Mouse (Mus musculus): Measurements from ENCODE around the gene Adgrb3. TPM values are rescaled to one million over a fixed set of nuclear protein-coding genes. Genes with fewer than 3 reads are reported as not detected.
"Not testable (repeated sequence)": the region's sequence is repeated elsewhere in the genome, so short reads cannot be mapped to it uniquely, and the experiment has no call there.

Adgrb3 gene
- polyA plus RNA-seq, 1 experiment from 2014 or later, result 0.70 TPM

DNA sequence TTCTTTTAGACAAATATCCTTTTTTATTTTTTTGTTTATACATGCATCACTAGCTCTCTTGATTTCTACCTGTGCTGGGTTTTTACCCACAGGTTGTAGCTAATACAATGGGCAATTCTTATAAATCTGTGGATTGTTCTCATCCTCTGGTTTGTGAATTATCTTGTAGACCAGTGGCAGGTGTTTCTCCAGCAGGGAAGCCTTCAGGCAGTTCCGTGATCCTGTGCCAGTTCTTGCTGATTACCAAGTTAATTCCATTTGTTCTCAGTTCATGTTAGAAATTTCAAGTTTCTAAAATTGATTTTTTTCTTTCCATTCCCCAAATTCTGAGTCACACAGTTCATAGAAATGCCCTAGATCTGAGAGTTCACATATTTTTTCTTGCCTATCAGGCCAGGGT lies 338.0 kb downstream of the Adgrb3 start:
- WGBS, result 83% methylated on average over 1 of the region's 1 CpGs
- ATAC-seq (replicated peaks; ENCODE audit: low FRiP score), result no peak
- H3K9ac ChIP-seq, result no peak overlapping the region

DNA sequence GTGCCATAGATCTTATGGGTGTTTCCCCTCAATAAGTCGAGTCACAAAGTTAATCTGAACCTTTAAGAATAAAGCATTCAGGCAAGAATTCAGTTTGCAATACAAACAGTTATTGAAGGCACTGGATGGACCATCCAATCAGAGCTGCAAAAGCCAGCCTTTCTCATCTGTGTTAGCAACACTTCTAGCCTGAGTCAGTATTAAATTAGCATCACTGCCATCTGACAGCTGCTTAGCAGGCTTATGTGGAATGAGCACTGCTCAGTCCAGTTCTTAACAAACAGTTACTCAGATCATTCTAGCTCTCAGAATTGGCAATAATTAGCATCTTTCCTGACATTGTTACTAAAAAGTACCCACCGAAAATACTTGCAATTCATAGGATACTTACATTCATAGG lies 339.3 kb downstream of the Adgrb3 start:
- no peaks in the 10 kb centered on the region for H3K9me3 ChIP-seq (replicated peaks)
- no peak for ATAC-seq (replicated peaks; ENCODE audit: low FRiP score)
- no peaks in the 10 kb centered on the region for H3K27me3 ChIP-seq
- H3K4me1 ChIP-seq, result no peaks in the 10 kb centered on the region
- no peak overlapping the region for H3K27ac ChIP-seq
- no peak overlapping the region for H3K4me3 ChIP-seq (replicated peaks)
- no peak overlapping the region for H3K9ac ChIP-seq
- H3K4me2 ChIP-seq, result no peak overlapping the region
- WGBS, result 75% methylated on average over 2 of the region's 2 CpGs
- no peaks in the 10 kb centered on the region for H3K36me3 ChIP-seq

More for the DNA sequence above, 338.0 kb downstream of the Adgrb3 start:
- Histone ChIP-seq H3K36me3 (no peaks in the 10 kb centered on the region), H3K27ac (no peak overlapping the region), H3K4me1 (no peaks in the 10 kb centered on the region), H3K4me2 (no peak overlapping the region), H3K27me3 (no peaks in the 10 kb centered on the region), H3K9me3 (replicated peaks) (no peaks in the 10 kb centered on the region), H3K4me3 (replicated peaks) (no peak overlapping the region)

DNA sequence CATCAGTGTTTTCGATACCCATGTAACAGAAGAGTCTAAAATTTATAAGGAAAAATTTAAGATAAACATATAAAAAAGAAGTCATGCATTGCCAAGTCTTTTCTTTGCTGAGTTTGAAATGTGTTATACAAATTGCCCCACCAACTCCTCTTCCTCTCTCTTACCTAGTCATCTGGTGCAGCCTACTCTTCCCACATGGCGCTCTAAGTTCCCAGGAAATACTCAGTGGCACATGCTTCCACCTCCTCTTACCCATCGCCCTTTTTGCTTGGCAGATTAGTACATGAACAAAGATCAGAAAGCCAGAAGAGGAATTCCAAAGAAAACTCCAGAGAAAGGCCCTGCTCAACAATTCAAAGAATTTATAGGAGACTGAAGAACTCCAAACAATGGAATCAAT lies 353.8 kb downstream of the Adgrb3 start:
- H3K27me3 ChIP-seq, result no peaks in the 10 kb centered on the region
- H3K9ac ChIP-seq, result no peak overlapping the region
- H3K4me3 ChIP-seq (replicated peaks), result no peak overlapping the region
- no peaks in the 10 kb centered on the region for H3K36me3 ChIP-seq
- no peak for ATAC-seq (replicated peaks; ENCODE audit: low FRiP score)
- no peaks in the 10 kb centered on the region for H3K9me3 ChIP-seq (replicated peaks)
- no peaks in the 10 kb centered on the region for H3K4me1 ChIP-seq
- H3K4me2 ChIP-seq, result no peak overlapping the region
- 92% methylated on average over 3 of the region's 3 CpGs for WGBS
- H3K27ac ChIP-seq, result no peak overlapping the region

DNA sequence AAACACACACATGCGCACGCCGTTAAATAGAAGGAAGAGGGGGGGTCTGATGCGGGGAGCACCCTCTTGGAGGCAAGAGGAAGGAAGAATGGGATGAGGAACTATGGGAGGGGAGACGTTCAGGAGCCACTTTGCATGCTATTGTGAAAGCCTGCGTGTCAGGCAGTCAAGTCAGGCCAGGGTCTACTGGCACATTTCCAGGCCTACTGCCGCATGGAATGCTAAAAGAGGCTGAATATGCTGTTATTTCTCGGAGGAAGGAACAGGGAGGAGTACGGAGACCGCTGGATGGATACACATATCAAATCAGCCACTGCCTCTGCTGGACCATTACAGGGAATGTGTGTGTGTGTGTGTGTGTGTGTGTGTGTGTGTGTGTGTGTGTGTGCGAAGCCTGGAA lies 355.0 kb downstream of the Adgrb3 start:
- ATAC-seq (replicated peaks; ENCODE audit: low FRiP score), result no peak

DNA sequence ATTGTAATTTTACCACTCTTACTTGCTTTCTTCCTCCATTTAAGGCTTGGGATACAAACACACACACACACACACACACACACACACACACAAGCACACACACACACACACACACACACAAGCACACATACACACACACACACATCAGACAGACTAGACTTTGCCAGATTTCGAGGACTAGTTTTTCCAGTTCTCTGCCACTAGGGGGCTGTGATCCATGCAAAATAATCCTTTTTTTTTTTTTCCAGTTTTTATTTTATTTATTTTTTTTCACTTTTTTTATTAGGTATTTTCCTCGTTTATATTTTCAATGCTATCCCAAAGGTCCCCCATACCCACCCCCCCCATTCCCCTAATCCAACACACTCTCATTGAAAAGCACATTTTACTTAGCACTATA lies 357.9 kb downstream of the Adgrb3 start:
- H3K4me2 ChIP-seq; H3K4me3 ChIP-seq (replicated peaks); H3K36me3 ChIP-seq; H3K9ac ChIP-seq; ATAC-seq (replicated peaks; ENCODE audit: low FRiP score); H3K9me3 ChIP-seq (replicated peaks); H3K4me1 ChIP-seq; H3K27me3 ChIP-seq; H3K27ac ChIP-seq: not testable (repeated sequence)
- 55% methylated on average over 2 of the region's 2 CpGs for WGBS

More for the DNA sequence above, 355.0 kb downstream of the Adgrb3 start:
- Histone ChIP-seq H3K27ac (no peak overlapping the region), H3K9ac (no peak overlapping the region), H3K4me3 (replicated peaks) (no peak overlapping the region), H3K36me3 (no peaks in the 10 kb centered on the region), H3K4me2 (no peak overlapping the region), H3K4me1 (no peaks in the 10 kb centered on the region), H3K9me3 (replicated peaks) (no peaks in the 10 kb centered on the region), H3K27me3 (no peaks in the 10 kb centered on the region)
- WGBS, result 72% methylated on average over 11 of the region's 11 CpGs

DNA sequence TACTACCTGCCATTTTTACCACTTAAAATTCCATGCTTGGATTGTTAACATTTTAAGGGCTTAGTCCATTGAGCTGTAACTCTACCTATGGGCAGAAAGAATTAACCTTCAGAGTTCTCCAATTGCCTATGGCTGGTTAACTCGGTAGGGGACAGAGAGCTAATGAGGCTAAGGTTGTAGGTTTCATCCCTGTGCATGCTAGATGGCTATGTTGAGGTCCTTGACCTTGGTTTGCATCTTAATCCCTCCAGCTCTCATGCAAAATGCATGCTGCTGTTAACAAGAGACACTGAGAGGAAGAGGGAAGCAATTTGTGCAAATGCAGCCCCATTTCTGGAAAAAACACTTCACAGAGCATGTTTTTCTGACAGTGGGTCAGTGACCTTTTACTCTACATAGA lies 366.9 kb downstream of the Adgrb3 start:
- no peak overlapping the region for H3K27ac ChIP-seq
- H3K4me1 ChIP-seq, result no peaks in the 10 kb centered on the region
- H3K36me3 ChIP-seq, result no peaks in the 10 kb centered on the region
- no peak overlapping the region for H3K9ac ChIP-seq
- H3K4me2 ChIP-seq, result no peak overlapping the region
- no peaks in the 10 kb centered on the region for H3K9me3 ChIP-seq (replicated peaks)
- no peak overlapping the region for H3K4me3 ChIP-seq (replicated peaks)
- no peak for ATAC-seq (replicated peaks; ENCODE audit: low FRiP score)
- WGBS, result 50% methylated on average over 1 of the region's 1 CpGs
- H3K27me3 ChIP-seq, result no peaks in the 10 kb centered on the region

DNA sequence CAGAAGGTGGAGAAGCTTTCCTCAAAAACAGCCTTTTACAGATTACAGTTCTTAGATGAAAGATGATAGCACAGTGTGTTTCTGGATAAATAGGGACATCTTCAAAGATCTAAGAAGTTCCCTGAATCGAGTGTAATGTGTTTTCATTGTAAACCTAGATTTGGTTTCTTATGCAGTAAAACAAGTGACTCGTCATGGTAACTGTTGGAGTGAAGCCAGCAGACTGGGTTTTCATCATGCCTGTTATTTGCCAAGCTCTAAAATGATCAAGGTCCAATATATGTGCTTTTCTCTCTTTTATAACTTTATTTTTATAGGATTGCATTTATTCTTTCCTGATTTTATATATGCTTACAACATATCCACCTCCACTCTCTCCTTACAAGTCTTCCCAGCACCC lies 394.0 kb downstream of the Adgrb3 start:
- no peak overlapping the region for H3K27ac ChIP-seq
- H3K27me3 ChIP-seq, result no peaks in the 10 kb centered on the region
- no peak for ATAC-seq (replicated peaks; ENCODE audit: low FRiP score)
- H3K9ac ChIP-seq, result no peak overlapping the region
- no peaks in the 10 kb centered on the region for H3K36me3 ChIP-seq
- no peak overlapping the region for H3K4me2 ChIP-seq
- 19% methylated on average over 2 of the region's 2 CpGs for WGBS
- H3K4me1 ChIP-seq, result no peaks in the 10 kb centered on the region
- no peak overlapping the region for H3K4me3 ChIP-seq (replicated peaks)
- no peaks in the 10 kb centered on the region for H3K9me3 ChIP-seq (replicated peaks)

DNA sequence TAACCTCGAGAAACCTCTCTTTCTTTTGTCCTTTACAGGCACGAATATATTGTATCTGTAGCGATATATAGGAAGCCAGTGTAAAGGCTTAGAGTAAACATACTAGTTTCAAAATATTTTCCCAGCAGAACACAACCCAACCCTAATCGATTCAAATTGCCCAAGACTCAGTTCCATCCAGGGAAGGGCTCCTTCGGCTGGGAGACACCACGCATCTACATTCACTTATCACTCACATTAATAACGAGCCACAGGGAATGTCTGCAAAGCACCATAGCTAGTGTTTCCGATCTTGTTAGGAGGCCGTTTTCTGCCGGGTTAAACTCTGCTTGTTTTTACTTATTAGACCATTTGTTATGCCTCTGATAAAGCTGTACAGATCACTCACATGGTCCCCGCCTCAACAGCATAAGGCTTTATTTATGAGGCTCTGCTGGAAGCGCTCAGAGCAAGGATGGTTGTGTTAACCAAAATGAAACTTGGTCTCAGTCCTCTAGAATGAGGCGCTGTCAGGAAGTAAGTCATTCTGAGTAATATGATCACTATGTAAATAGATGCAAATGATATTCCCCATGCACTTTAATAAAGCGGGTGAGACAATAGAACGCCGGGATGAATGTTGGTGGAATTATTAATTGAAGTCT lies 399.2 kb downstream of the Adgrb3 start:
- Histone ChIP-seq H3K4me3 (replicated peaks) (no peak overlapping the region; the same call in 1 of the 2 replicates), H3K9ac (no peak overlapping the region), H3K4me1 (no peaks in the 10 kb centered on the region), H3K9me3 (replicated peaks) (no peaks in the 10 kb centered on the region), H3K27me3 (no peaks in the 10 kb centered on the region), H3K27ac (no peak overlapping the region), H3K36me3 (no peaks in the 10 kb centered on the region), H3K4me2 (0 out of 2 replicates have a peak overlapping the region, but pooled peaks have one; percentile 28)
- 63% methylated on average over 16 of the region's 16 CpGs for WGBS
- no peak for ATAC-seq (replicated peaks; ENCODE audit: low FRiP score)

DNA sequence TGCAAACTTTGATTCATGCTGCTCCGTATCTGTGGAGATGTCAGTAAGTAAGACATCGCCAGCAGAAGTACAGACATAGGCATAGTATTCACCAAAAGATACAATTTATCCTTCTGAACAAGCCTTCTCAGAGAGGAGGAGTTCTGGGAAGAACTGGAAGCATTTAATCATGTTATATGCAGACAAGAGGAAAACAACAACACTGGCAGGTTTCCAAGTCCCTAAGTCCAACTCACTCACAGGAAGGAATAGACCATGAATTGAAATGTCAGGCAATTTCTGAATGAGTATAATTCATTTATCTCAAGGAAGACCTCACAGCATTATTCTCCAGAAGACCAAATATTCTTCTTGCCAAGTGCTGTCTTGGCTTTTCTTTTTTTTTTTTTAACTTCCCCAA lies 408.8 kb downstream of the Adgrb3 start:
- no peak overlapping the region for H3K27ac ChIP-seq
- H3K4me3 ChIP-seq (replicated peaks), result no peak overlapping the region
- no peaks in the 10 kb centered on the region for H3K27me3 ChIP-seq
- no peak overlapping the region for H3K9ac ChIP-seq
- WGBS, result 82% methylated on average over 2 of the region's 2 CpGs
- no peak for ATAC-seq (replicated peaks; ENCODE audit: low FRiP score)
- no peaks in the 10 kb centered on the region for H3K9me3 ChIP-seq (replicated peaks)
- H3K36me3 ChIP-seq, result no peaks in the 10 kb centered on the region
- H3K4me2 ChIP-seq, result no peak overlapping the region
- H3K4me1 ChIP-seq, result no peaks in the 10 kb centered on the region

DNA sequence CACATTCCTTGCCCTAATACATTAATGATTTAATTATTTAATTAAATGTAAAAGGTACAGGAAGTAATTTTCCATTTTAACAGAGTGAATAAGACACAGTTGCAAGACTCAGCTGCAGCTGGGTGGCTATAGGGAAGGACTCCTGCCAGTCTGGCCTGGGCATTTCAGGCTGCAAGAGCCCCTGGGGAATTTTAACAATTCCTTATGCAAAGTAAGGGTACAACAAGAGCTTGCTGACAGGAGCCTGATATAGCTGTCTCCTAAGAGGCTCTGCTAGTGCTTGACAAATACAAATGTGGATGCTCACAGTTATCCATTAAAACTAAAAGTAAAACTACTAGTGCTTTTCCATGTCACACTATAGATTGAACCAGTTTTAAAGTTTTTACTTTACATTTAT lies 410.1 kb downstream of the Adgrb3 start:
- H3K4me3 ChIP-seq (replicated peaks), result no peak overlapping the region
- H3K9ac ChIP-seq, result no peak overlapping the region
- H3K4me2 ChIP-seq, result no peak overlapping the region
- H3K36me3 ChIP-seq, result no peaks in the 10 kb centered on the region
- H3K9me3 ChIP-seq (replicated peaks), result no peaks in the 10 kb centered on the region
- H3K4me1 ChIP-seq, result no peaks in the 10 kb centered on the region
- no peak for ATAC-seq (replicated peaks; ENCODE audit: low FRiP score)
- H3K27ac ChIP-seq, result no peak overlapping the region
- no peaks in the 10 kb centered on the region for H3K27me3 ChIP-seq

DNA sequence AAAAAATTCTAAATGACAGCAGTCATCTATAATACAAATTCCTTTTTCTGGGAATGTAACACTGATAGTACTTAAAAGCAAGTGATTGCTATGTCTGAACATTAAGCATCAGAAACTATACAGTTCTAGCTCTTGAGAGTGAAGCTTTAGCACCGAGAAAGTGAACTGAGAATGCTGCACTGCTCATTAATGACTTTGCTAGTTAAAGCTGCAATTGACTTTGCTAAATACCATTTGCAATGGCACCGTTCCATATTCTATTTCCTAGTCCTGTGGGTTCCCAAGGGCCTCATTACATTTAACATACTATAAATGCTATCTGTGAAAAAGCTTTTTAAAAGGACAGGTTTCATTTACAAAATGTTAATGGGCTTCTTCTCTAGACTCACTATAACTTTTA lies 414.4 kb downstream of the Adgrb3 start:
- Histone ChIP-seq H3K9ac (no peak overlapping the region), H3K4me3 (replicated peaks) (no peak overlapping the region), H3K4me1 (no peaks in the 10 kb centered on the region), H3K27me3 (no peaks in the 10 kb centered on the region), H3K36me3 (no peaks in the 10 kb centered on the region), H3K9me3 (replicated peaks) (no peaks in the 10 kb centered on the region), H3K27ac (no peak overlapping the region), H3K4me2 (no peak overlapping the region)
- 65% methylated on average over 2 of the region's 2 CpGs for WGBS
- ATAC-seq (replicated peaks; ENCODE audit: low FRiP score), result no peak

DNA sequence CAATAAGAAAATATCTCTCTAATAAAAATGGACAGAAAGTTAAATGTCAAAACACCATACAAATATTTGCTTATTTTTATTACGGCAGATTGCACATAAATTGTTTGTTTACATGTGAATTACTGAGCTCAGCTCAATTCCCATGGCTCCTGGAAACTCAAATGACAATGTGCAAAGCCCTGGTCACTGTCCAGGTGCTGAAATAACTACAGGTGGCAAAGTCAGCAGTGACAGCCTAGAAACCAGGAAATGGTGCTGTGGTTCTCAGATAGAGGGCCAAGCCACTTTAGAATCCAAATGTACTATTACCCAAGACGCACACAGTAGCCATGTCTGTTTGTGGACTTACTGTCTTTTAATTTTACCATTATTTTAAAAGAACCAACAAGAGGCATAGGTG lies 465.3 kb downstream of the Adgrb3 start:
- ATAC-seq (replicated peaks; ENCODE audit: low FRiP score), result no peak

DNA sequence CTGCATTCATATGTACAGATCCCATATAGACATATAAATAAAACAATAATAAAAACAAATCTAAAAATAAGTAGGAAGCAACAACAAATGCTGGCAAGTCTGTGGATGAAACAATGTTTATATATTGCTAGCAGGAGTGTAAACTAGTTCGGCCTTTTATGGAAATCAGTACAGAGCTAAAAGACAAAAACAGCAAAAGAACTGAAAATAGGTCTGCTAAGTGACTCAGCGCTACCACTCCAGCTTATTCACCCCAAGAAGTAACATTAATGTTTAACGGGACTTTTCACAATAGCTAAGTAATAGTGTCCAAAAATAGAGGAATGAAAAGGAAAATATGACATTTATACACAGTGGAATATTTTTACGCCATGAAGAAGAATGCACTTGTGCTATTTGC lies 471.0 kb downstream of the Adgrb3 start:
- H3K9me3 ChIP-seq (replicated peaks), result no peaks in the 10 kb centered on the region
- no peaks in the 10 kb centered on the region for H3K27me3 ChIP-seq
- H3K4me2 ChIP-seq, result no peak overlapping the region
- ATAC-seq (replicated peaks; ENCODE audit: low FRiP score), result no peak
- no peak overlapping the region for H3K4me3 ChIP-seq (replicated peaks)
- WGBS, result 94% methylated on average over 4 of the region's 4 CpGs
- no peaks in the 10 kb centered on the region for H3K4me1 ChIP-seq
- H3K36me3 ChIP-seq, result no peaks in the 10 kb centered on the region
- H3K27ac ChIP-seq, result no peak overlapping the region
- H3K9ac ChIP-seq, result no peak overlapping the region

More for the DNA sequence above, 465.3 kb downstream of the Adgrb3 start:
- H3K4me1 ChIP-seq, result no peaks in the 10 kb centered on the region
- no peaks in the 10 kb centered on the region for H3K27me3 ChIP-seq
- no peak overlapping the region for H3K27ac ChIP-seq
- WGBS, result 88% methylated on average over 2 of the region's 2 CpGs
- H3K9me3 ChIP-seq (replicated peaks), result no peaks in the 10 kb centered on the region
- no peaks in the 10 kb centered on the region for H3K36me3 ChIP-seq
- no peak overlapping the region for H3K9ac ChIP-seq
- H3K4me2 ChIP-seq, result no peak overlapping the region
- no peak overlapping the region for H3K4me3 ChIP-seq (replicated peaks)
